Mouse (Mus musculus) lung, adult 2 months (tissue): ENCODE data around the gene Prdx3.
A peak's percentile ranks its signal among the peaks of the same experiment; 100 is the strongest.

Source experiments
- CTCF ChIP-seq: fragments of 200-500 bp; IDR thresholded peaks from 2 replicates; pipeline ENCODE4 v1.5.1; 2011; ENCODE audit warnings: mild to moderate bottlenecking, low read length, control low read depth; ENCODE audit not compliant: insufficient read depth
- POLR2A ChIP-seq: fragments of 200-500 bp; IDR thresholded peaks from 2 replicates; pipeline ENCODE4 v1.6.1; 2011; ENCODE audit warnings: low read depth, mild to moderate bottlenecking, control low read depth, low read length, borderline replicate concordance; ENCODE audit errors: extremely low read depth

GRCm38 (mm10) chr19:60860868-60861700 is 13.3 kb downstream of the Prdx3 start, which contains the start of gene Sfxn4:
- TF ChIP-seq CTCF, result no peak
- TF ChIP-seq POLR2A, result peak; percentile 85; the same call in 1 of the 2 replicates
